Mouse (Mus musculus) cerebellum, postnatal 10 days (tissue): ENCODE measurements around the gene Mrpl44.

Source experiments
- DNase-seq, 2 experiments: peaks; one replicate each; pipeline ENCODE4 v3.0.0; 2021; ENCODE audit warnings: mixed read lengths in 2 of 2

Mrpl44 gene

GRCm38 (mm10) chr1:79775927-79776458 is at the start of gene Mrpl44, which contains the start of gene Wdfy1:
TSS of gene Mrpl44 (plus strand) at chr1:79776018.
TSS of gene Wdfy1 (minus strand) at chr1:79776143.
- peak; percentile 97 to 98 for DNase-seq

GRCm38 (mm10) chr1:79734794-79735193 is 41.0 kb upstream of the Mrpl44 start:
- no peak for DNase-seq

- no peak for DNase-seq
Observed at GRCm38 (mm10) chr1:79736408-79736807, 39.4 kb upstream of the Mrpl44 start.

DNA sequence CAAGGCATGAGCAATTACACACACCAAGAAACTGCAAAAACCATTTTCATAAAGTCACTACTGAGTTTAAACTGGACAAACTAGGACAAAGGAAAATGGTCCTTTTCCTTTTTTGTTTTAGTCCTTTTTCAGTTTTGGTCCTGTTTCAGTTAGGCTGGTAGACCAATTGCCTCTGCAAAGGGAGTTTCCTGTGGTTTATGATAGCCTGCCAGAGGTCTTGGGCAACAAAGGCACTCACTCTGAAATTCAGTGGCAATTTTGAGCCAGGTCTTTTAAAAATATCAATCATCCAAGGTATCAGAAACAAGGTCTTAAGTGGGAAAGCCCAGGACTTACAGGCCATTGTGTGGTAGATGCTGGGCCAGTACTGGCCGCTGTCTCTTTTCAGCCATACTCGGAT is 36.1 kb upstream of the Mrpl44 start:
- DNase-seq, result no peak

GRCm38 (mm10) chr1:79741002-79741401 is 34.8 kb upstream of the Mrpl44 start:
- DNase-seq, result no peak

GRCm38 (mm10) chr1:79742949-79743348 is 32.9 kb upstream of the Mrpl44 start:
- DNase-seq, result no peak

DNA sequence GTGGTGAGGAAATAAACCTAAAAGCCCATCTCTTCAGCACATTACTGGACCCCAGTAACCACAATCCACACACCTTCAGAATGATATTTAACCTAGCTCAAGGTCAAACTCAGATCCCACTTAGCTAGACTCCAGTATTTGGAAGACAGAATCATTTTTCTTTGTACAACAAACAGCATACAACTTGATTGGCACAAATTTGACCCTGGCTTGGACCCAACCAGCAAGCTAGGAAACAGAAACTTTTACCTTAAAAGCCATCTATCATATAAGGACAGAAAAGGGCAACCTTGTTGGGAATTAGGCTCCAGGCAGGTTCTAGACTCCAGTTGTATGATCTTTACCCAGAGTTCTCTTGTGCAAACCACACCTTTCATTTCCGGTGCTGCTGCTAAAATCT is 32.4 kb upstream of the Mrpl44 start:
- no peak for DNase-seq

GRCm38 (mm10) chr1:79746056-79746455 is 29.8 kb upstream of the Mrpl44 start:
- DNase-seq, result no peak

GRCm38 (mm10) chr1:79751186-79751585 is 24.6 kb upstream of the Mrpl44 start:
- DNase-seq, result no peak

DNA sequence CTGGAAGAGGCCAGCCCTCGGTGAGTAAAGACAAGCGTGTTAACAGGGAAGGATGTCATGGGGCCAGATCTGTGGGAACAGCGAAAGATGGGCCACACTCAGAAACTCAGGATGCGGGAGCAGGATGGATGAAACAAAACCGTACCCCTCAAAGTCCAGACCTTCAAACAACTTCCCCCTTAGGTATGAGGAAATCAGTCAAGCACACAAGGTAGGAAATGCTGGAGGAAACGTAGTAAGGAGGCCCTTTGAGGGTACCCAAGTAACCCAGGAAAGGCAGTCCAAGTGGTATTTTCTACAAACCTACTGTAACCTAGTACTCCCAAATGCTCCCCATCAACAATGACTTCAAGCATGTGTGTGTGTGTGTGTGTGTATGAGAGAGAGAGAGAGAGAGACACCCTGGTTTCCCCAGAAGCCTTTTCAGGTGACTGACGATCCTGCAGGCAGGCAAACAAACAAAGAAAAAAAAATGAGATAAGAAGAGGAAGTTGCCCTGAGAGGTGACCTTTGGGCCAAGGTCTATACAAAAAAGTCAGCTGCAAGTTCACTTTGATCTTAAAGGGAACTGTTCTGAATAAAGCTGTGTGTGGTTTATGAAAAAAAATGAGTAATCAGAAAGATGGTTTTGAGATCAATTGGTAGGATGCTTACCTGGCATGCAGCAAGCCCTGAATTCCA is 23.7 kb upstream of the Mrpl44 start:
- DNase-seq, result no peak

GRCm38 (mm10) chr1:79752714-79753340 is 23.0 kb upstream of the Mrpl44 start:
- no peak for DNase-seq

DNA sequence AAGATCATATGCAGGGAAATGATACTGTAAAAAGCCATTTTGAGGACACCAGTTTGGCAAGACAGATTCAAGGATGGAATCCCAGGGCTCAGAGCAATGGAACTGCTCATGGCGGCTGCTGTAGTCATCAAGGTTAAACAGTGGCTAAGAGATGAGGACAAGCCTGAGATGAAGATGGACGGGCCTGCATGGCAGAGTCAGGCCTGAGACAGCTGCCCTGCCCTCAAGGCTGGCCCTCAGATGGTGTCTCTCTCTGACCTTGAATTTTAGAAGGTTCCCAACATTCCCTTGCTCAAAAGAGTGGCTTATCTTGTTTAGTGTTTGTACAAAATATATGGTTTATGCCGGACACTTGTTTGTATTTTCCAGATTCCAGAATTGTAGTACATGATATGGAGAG is 22.4 kb upstream of the Mrpl44 start:
- no peak for DNase-seq

DNA sequence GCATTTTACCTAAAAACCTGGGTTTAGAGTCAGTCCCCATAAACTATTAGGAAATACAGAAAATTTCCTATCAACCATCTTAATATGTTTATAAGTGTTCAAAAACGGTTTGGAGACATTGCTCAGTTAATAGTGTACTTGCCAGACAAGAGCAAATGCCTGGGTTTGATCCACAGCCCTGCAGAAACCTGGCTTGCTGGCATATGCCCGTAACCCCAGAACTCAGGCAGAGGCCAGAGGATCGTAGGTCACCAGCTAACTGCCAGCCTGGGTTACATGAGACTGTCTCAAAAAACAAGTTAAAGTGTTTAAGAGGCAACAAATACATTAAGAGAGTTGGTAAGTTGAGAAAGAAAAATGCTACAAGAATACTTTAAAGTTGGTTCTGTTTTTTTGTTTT is 20.9 kb upstream of the Mrpl44 start:
- no peak for DNase-seq

DNA sequence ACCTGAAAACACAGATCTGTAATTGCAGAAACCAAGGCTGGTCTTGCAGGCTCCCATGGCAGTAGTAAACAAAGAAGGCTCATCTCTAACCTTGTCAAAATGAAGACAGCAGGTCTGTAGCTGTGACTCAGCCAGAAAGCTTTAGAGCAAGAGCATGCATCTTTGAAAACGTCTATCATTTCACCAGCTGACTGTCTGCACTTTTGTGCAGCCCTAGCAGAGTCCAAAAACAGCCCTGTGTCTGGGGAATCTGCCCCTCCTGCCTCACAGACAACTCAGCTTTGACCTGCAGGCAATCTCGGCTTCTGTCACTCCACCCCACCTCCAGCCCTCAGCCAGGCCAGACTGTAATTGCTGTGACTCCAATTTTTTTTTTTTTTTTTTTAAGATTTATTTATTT is 20.4 kb upstream of the Mrpl44 start:
- no peak for DNase-seq

DNA sequence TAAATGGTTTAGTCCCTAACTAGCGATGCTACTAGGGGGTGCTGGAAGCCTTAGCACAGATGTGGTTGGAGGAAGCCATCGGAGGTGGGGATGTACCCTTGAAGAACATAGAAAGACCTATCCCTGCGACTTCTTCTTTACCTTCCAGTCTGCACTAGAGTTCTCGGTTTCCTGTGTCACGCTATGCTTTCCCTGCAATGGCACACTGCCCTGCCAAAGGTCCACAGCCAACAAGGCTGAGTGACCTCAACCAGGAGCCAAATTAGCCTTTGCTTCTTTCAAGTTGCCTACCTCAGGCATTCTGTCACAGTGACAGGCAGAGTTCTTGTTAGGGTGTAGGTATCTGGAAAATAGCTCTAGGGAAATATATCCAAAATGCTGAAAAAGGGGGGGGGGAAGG is 19.4 kb upstream of the Mrpl44 start:
- no peak for DNase-seq

DNA sequence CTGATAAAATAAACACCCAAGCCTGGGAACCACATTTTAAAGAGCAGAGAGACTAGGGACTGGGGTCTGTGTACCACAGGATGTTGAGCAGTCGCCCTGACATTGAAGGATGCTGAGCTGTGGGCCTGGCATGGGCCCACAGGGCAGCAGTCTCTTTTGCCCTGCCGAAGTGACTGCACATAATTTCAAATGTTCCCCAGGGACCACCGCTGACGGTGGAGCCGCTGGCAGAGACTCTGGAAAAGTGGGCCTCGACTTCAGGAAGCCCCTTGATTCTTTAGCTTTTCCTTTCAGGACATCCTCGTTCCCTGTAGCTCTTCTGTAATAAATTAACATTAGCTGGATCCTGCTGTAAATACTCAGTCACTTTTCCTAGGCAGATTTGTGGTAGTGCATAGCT is 18.7 kb upstream of the Mrpl44 start:
- no peak for DNase-seq

GRCm38 (mm10) chr1:79757597-79757996 is 18.2 kb upstream of the Mrpl44 start:
- no peak for DNase-seq

DNA sequence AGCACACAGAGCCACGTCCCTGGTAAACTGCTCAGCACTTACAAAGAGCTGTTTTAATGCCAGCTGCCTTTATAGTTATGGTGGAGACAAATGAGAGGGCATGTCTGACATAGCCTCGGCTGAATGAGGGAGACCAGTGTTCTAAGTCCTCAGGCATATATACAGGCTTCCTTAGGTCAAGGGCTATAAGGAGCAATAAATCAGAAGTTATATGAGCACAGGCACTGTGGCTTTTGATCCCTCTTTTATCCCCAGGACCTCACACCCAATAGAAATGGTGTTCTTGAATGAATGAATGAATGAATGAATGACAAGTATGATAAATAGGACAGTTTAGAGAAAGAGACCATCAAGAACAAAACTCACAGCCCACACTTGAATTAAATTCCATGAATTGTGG is 16.8 kb upstream of the Mrpl44 start:
- DNase-seq, result no peak

DNA sequence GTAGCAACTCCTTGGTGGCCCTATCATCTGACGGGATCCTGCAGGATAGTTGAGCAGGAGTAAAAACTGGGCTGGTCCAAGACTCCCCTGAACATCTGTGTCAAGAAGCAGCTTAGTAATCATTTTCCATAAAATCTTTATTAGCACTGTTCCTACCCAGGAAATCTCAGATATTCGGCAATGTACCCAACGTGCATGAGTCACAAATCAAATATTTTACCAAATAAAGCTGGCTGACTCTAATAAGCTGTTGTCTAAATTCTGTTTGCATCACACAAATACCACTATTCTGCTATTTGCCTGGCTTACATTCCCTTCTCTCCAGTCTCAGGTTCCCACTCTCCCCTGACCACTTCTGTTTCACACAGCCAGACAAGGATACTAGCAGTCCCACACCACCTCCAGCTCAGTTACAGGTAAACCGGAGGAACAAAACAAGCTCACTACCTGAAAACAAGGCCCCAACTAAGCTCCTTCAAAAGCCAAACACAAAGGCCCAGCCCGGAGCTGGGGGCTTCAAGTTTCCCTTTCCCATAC is 16.3 kb upstream of the Mrpl44 start:
- DNase-seq, result no peak

DNA sequence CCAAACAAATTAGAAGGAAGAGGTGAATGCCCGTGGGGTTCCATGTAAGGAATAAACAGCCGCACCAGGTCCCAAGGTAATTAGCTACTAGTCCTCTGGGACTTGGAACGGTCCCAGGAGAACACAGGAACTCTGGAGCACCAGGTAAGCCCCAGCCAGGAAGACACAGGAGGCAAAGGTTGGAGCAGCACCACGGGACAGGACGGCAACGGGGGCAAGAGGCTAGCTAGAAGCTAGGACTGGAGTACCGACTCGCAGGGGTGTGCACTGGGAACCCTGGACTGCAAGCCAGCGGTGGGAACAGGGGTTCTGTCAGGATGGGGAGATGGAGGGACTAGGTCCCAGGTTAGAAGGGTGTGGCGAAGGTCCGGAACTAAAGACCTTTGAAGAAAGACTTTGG is 15.2 kb upstream of the Mrpl44 start:
- DNase-seq, result peak; percentile 29 to 37

- peak; percentile 88 to 92 for DNase-seq
Observed at GRCm38 (mm10) chr1:79761106-79761916, 14.5 kb upstream of the Mrpl44 start.

DNA sequence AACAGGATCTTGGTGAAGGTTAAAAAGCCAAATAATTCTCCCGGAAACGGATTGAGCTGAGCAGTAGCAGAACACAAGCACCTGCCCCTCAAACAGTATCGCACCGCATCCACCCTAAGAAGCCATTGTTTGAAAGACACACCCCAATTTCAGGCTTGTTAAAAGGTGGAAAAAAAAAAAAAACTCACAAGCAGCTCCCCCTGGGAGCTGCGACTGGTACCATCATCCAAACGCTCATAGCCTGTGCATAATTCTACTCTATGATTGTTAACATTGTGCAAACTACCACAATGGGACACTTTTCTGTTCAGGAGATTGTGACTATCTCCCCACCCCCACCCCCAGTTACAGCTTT is 13.9 kb upstream of the Mrpl44 start:
- no peak for DNase-seq
